Comparison of ENCODE assay signal across 9 mouse cellular contexts in the genomic region with DNA sequence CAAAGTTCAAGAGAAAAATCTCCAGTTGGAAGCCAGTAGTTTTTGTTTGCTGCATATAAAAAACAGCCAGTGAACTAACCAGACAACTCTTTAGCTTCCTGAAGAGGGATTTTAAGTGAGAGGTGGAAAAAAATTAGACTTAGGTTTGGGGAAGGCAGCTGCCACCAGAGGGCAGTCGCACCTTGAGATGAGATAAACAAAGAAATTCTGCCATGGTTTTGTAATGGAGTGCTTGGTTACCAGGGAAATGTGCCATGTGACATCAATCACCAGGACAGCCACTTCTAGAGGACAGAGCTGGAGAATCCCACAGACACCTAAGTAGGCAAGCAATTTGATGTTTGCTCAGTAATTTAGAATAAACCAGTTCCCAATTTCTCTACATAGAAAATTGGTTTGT.
A peak's percentile ranks its signal among the peaks of the same experiment; 100 is the strongest.
DNase-seq lines count a peak whose midpoint lies in the region; ATAC-seq and TF ChIP-seq lines count a peak whose summit lies in the region.
"Had no signal": no experiment of that assay in that cellular context is flagged by ENCODE, and none has a peak within 500 bp of the region (broad histone marks: within the 10 kb centered on the region; RNA-seq: fewer than 3 reads in every experiment).

No protein-coding gene starts in this region.

- H3K4me3 ChIP-seq in cerebellum, adult 2 months (replicated peaks; ENCODE audit: insufficient read depth, low read depth, low read length), result no peak overlapping the region
- H3K4me3 ChIP-seq in hindbrain, embryonic 15.5 days, result no peak overlapping the region
- H3K4me3 ChIP-seq in left cerebral cortex, adult 2 months, result no peak overlapping the region
- H3K4me3 ChIP-seq in neural tube, embryonic 13.5 days, result no peak overlapping the region
- H3K4me3 ChIP-seq: heart, embryonic 15.5 days had no signal

- H3K9me3 ChIP-seq in hindbrain, embryonic 15.5 days, result no peaks in the 10 kb centered on the region
- no peaks in the 10 kb centered on the region for H3K9me3 ChIP-seq in neural tube, embryonic 13.5 days
- H3K9me3 ChIP-seq: heart, embryonic 15.5 days had no signal

- H3K27me3 ChIP-seq in cerebellum, adult 2 months (ENCODE audit: control insufficient read depth, insufficient read depth, low read length), result no peaks in the 10 kb centered on the region
- no peaks in the 10 kb centered on the region for H3K27me3 ChIP-seq in Patski
- no peaks in the 10 kb centered on the region for H3K27me3 ChIP-seq in hindbrain, embryonic 15.5 days
- H3K27me3 ChIP-seq in neural tube, embryonic 13.5 days, result no peaks in the 10 kb centered on the region
- H3K27me3 ChIP-seq: heart, embryonic 15.5 days had no signal

- intact Hi-C loops in left cerebral cortex, adult 2 months (cut with DNase I), result loop anchor here (1.0 kb wide), 1 partner anchor 1320 kb away; a partner anchor contains a TSS

- no peaks in the 10 kb centered on the region for H3K36me3 ChIP-seq in hindbrain, embryonic 15.5 days
- no peaks in the 10 kb centered on the region for H3K36me3 ChIP-seq in neural tube, embryonic 13.5 days
- H3K36me3 ChIP-seq: heart, embryonic 15.5 days had no signal

- CTCF ChIA-PET in Patski (lab: Charles Lee), result no interaction called here

- POLR2A ChIA-PET in Patski (lab: Charles Lee), result no interaction called here

- no peak overlapping the region for H3K9ac ChIP-seq in hindbrain, embryonic 15.5 days
- H3K9ac ChIP-seq in neural tube, embryonic 13.5 days, result no peak overlapping the region
- H3K9ac ChIP-seq: heart, embryonic 15.5 days had no signal

- peak; percentile 19 to 25 for DNase-seq in cerebellum, adult 2 months
- DNase-seq in cerebellum, adult 9-11 months, result no peak
- no peak for DNase-seq in Patski (ENCODE audit: low read depth, low spot score)
- DNase-seq in embryo, embryonic 11 days, result peak; percentile 82
- peak; percentile 53 to 68 for DNase-seq in left cerebral cortex, adult 2 months (ENCODE audit: extremely low spot score in 1 of 2, low spot score in 2 of 2)
- no peak for DNase-seq in spleen, adult 12 weeks (ENCODE audit: low spot score)

- no peaks in the 10 kb centered on the region for H3K4me1 ChIP-seq in cerebellum, adult 2 months (ENCODE audit: control insufficient read depth, insufficient read depth, low read length)
- H3K4me1 ChIP-seq in hindbrain, embryonic 15.5 days (replicated peaks), result no peaks in the 10 kb centered on the region
- no peaks in the 10 kb centered on the region for H3K4me1 ChIP-seq in neural tube, embryonic 13.5 days (replicated peaks)
- H3K4me1 ChIP-seq: heart, embryonic 15.5 days had no signal

- H3K27ac ChIP-seq in cerebellum, adult 2 months (ENCODE audit: insufficient read depth, low read length), result no peak overlapping the region
- H3K27ac ChIP-seq in hindbrain, embryonic 15.5 days (replicated peaks), result no peak overlapping the region
- no peak overlapping the region for H3K27ac ChIP-seq in left cerebral cortex, adult 2 months
- no peak overlapping the region for H3K27ac ChIP-seq in neural tube, embryonic 13.5 days (replicated peaks)
- H3K27ac ChIP-seq: heart, embryonic 15.5 days had no signal

- 2% methylated on average over 1 of the region's 1 CpGs for WGBS in cerebellum, adult 2 months
- 0% methylated on average over 1 of the region's 1 CpGs for WGBS in hindbrain, embryonic 15.5 days
- 3% methylated on average over 1 of the region's 1 CpGs for WGBS in neural tube, embryonic 13.5 days

- in situ Hi-C loops in Patski (cut with MboI; ENCODE audit: low pct_unique_long_range_greater_than_20kb), result no loop called here

- H3K4me2 ChIP-seq in hindbrain, embryonic 15.5 days, result no peak overlapping the region
- H3K4me2 ChIP-seq in neural tube, embryonic 13.5 days, result no peak overlapping the region
- H3K4me2 ChIP-seq: heart, embryonic 15.5 days had no signal

- TF ChIP-seq POLR2A in cerebellum, adult 2 months (IDR thresholded peaks at IDR 0.05; ENCODE audit: borderline replicate concordance, insufficient read depth, low read length), result no peak

- no peak for ATAC-seq in Patski
- ATAC-seq in hindbrain, embryonic 15.5 days (ENCODE audit: low FRiP score, low read depth), result peak; percentile 77
- ATAC-seq in neural tube, embryonic 13.5 days (ENCODE audit: low read depth), result peak; percentile 81

- peak; percentile 38; the same call in 1 of the 2 replicates for TF ChIP-seq CTCF in cerebellum, adult 2 months (IDR thresholded peaks at IDR 0.05; ENCODE audit: borderline replicate concordance, insufficient read depth, low read depth, low read length)
- peak; percentile 43 for TF ChIP-seq CTCF in Patski (IDR thresholded peaks at IDR 0.05)
- peak; percentile 70 for TF ChIP-seq CTCF in left cerebral cortex, adult 2 months (IDR thresholded peaks at IDR 0.05)

Comparison
In these comparisons a context has a peak if more than half of its experiments do, and no peak if none do; other contexts are left out.
1. DNase-seq: peak in cerebellum, adult 2 months (2 of 2), embryo, embryonic 11 days (single experiment) and left cerebral cortex, adult 2 months (2 of 2); none in cerebellum, adult 9-11 months (single experiment), Patski (single experiment) and spleen, adult 12 weeks (single experiment).
2. Peak in every context shown above with its lines, with median percentiles within 50 percentile points of each other: CTCF ChIP-seq.